Mouse (Mus musculus): ENCODE data around the gene Pcyt1b.
A peak's percentile ranks its signal among the peaks of the same experiment; 100 is the strongest.

Pcyt1b gene

DNA sequence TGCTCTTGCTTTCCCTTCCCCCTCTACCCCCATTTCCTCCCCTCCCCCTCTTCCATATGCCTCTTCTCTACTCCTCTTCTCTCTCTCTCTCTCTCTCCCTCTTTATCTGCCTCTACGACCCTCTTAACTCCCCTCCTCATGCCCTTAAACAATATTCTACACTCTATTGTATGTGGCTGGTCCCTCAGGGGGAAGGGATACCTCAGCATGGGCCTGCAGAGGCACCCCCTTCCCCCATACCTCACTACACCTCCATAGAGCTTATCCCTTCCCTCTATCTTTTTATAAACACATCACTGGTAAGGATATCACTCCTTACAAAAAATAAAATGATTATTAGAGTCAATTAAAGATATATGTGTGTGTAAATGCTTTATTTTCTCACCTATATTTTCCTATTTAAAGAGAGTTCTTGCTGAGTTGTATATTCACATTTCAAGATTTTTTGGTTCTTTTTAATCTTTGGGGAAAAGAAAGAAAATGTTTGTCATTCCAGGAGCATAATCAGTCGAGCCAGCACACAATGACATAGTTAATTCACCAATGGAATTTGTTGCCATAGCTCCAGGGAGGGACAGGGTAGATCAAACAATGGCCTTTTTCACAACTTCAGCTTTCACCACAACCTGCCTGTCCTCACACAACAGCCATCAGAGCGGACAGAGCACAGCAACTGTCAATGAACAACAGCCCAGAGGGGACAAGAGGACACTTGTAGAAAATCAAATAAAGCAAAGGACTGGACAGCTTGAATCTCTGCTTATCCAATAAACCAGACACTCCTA is at the start of gene Pcyt1b:
Pcyt1b (plus strand) TSS at position 646 of the 785 bp plus-strand sequence.
- DNase-seq (ENCODE audit: low spot score in 2 of 2), result no peak

DNA sequence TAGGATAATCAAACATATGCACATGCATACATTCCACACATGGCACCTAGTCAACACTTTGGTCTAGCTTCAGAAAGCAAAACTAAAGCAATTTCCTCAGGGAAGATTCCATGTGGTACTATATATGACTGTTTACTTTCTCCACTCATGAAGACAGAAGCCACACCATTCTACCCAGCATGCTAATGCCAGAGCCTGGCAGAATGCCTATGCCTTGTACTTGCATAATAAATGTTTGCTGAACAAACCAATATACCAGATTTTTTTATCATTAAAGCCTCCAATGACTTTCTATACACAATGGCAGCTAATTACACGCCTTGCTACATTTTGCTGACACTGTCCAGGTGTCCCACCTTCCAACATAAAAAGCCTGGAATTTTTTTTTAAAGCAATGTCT is 24.4 kb upstream of the Pcyt1b start:
- DNase-seq (ENCODE audit: low spot score in 2 of 2), result no peak

DNA sequence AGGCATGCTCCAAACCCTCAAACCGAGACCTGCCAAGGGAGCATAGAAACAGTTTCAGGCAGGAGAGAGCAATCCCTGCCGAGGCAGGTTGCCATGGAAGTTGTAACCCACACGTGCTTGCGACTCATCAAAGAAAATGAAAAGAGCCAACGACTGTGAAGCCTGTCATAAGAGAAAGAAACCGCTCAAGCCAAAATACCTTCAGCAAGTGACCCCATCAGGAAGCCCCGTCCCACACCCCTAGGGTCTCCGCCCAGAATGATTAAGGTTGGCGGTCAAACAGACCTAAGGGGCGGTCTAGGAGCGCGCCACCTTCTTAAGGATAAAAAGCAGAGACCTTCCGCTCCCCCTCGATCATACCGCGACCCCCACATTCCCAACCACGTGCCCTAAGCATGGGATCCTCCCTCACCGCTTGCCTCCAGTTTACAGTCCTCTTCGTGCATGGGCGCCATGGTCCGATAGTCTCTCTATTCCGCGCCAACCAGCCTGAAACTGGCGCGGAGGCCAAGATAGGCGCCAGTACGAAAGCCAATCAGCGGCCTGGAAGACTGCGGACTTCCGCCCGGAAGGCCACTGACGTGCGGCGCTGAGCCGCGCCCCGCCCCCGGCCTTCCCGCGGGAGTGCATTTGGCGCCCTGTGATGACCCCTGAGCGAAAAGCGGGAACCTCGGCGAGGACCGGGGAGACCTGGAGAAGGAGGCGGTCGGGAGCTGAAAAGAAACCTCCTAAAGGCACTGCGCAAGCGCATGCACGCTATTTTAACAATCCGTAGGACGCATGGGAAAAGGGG is 22.8 kb upstream of the Pcyt1b start, which contains the start of gene Pola1:
Pola1 (minus strand) TSS at position 499 of the 793 bp plus-strand sequence.
- DNase-seq (ENCODE audit: low spot score in 2 of 2), result peak; percentile 48 to 63

DNA sequence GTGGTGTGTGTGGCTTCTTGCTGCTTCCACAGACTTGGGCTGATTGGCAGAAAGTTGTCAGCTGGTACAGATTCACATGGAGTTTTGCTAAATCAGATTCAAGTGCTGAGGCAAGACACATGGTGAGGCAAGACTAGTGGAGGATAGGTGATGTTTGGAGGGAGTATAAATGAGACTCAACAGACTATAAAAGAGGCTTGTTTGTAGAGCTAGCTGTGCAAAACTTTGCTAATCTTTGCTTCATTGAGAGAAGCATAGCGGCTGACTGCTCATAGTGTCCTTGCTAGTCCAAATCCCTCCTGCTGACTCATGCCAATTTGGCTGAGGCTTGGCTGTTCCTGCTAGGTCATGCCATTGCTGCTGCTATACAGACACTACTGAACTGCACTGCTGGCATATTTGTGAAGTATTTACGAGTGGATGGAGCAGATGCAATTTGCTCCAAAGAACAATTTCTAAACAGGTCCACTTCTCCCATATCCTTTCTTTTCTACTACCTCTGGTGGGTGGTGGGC is 19.7 kb upstream of the Pcyt1b start:
- no peak for DNase-seq (ENCODE audit: low spot score in 2 of 2)

DNA sequence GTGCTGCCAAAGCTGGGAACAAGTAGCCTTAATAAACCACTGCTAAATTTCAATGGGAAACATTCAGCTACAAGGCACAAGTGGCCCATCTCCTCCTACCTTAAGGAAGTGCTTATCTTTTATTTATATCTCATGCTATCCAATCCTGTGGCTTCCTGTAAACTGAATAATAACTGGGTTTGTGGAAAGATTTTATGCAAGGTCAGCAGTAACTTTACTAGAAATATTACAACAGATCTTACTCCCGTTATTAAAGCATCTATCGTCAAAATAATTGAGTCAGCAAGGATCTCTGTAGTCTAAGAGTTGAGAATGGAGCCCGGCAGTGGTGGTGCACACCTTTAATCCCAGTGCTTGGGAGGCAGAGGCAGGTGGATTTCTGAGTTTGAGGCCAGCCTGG is 11.1 kb upstream of the Pcyt1b start:
- no peak for DNase-seq (ENCODE audit: low spot score in 2 of 2)

DNA sequence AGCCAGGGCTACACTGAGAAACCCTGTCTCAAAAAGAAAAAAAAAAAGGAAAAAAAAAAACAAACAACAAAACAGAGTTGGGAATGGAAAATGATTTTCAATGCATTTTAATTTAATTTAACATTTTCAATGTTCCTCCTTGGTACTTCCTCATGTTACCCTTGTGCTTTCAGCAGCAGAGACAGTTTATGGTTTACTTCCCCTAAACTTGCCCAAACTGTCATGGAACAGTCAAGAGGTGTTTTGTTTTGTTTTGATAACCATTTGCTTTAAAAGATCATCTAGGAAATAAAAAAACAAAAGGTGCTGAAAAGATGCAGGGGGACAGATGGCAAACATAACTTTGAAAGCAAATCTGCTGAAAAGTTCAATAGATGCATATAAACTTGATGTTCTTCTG is 10.6 kb upstream of the Pcyt1b start:
- DNase-seq (ENCODE audit: low spot score in 2 of 2), result no peak

DNA sequence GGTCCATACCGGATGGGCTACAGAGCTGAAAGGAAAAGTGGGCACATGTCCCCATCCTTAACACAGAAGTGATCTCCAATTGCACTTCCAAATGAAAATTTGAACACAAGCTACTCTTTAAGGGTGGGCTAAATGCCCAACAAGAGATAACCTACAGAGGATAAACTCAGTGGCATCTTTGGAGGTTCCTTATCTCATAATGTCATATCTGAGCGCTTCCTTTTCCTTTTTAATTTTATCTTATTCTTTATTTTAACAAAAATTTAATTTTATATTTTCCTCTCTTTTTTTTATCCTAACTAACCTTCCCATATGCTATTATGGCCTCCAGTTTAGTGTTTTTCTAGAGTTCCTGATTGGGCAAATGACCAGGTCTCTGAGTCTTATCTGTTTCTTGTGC is 3.9 kb upstream of the Pcyt1b start:
- no peak for DNase-seq (ENCODE audit: low spot score in 2 of 2)

DNA sequence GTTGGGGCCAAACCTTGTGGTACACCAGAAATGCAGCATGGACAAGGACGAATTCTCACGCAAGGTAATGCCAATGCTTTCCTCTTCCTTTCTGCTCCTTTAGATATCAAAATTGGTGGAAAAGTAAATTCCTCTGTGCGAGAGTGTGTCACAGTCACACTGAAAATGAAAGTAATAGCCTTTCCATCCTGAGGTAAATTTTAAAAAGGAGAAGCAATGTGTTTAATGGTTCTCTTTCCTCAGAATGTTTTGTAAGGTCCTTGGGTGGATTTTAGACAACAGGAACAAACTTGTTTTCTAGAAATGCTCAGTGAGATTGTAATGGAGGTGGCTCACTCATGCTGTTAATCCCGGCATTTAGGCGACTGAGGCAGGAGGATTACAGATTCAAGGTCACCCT is 490 bp downstream of the Pcyt1b start:
- no peak for DNase-seq (ENCODE audit: low spot score in 2 of 2)

DNA sequence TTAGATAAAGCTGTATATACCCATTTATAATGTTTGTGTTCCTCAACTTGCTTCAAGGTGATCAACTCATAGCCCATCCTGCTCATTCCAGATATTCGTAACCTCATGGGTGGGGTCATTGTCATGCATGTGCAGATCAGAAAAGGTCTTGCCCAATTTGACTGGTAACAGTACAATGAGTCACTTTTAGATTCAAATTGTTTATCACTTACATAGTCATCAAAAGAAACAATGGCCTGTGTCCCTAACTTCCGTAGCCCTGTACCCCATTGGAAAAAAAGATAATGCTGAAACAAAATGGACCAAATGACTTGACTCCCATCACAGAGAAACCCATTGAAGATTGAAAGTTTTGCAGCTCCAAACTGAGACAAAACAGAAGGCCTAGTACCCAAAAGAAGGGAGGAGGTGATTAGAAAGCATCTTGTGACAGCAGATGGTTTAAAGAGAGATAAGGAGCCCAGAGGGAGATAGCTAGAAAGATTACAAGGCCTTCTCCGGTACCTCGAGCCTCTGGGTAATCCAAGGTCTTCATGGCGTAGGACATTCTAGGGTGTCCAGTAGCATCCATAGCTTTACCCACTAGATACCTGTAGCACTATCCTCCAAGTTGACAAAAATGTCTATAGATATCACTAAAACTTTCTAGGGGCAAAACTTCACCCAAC is 9.4 kb downstream of the Pcyt1b start:
- no peak for DNase-seq (ENCODE audit: low spot score in 2 of 2)

DNA sequence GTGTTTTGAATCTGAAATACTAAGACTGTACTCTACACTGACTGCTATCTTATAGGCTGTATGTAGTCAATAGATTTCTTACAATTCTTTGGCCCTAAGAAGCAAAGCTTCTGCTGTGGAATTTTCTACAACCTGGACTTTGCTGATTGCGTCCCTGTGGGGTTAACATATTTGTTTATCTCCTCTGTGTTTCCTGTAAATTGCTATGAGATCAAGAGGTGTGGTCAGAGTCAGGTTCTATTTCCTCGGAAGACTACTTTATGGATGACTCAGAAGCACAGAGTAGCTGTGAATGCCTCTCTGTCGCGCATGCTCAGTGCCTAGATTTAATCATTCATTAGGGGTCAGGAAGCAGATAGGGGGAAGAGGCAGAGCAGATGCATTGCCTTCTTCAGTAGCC is 10.1 kb downstream of the Pcyt1b start:
- DNase-seq (ENCODE audit: low spot score in 2 of 2), result no peak

DNA sequence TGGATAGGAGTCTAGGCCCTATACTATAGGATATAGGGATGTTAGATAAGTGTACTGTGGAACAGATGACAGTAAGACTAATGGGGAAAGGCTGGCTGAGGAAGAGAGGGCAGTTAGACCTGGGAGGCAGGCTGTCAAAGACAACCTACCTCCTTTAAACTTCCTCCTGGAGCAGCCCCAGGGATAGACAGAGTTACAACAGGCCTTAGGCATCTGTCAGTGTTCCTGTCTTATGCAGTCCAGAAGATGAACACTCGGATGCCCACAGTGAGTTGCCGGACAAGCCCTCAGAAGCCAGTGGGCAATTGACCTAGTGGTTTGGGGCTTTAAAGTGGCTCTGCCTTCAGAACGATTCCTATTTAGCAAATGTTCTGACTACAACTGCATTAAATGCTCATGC is 19.8 kb downstream of the Pcyt1b start:
- no peak for DNase-seq (ENCODE audit: low spot score in 2 of 2)

DNA sequence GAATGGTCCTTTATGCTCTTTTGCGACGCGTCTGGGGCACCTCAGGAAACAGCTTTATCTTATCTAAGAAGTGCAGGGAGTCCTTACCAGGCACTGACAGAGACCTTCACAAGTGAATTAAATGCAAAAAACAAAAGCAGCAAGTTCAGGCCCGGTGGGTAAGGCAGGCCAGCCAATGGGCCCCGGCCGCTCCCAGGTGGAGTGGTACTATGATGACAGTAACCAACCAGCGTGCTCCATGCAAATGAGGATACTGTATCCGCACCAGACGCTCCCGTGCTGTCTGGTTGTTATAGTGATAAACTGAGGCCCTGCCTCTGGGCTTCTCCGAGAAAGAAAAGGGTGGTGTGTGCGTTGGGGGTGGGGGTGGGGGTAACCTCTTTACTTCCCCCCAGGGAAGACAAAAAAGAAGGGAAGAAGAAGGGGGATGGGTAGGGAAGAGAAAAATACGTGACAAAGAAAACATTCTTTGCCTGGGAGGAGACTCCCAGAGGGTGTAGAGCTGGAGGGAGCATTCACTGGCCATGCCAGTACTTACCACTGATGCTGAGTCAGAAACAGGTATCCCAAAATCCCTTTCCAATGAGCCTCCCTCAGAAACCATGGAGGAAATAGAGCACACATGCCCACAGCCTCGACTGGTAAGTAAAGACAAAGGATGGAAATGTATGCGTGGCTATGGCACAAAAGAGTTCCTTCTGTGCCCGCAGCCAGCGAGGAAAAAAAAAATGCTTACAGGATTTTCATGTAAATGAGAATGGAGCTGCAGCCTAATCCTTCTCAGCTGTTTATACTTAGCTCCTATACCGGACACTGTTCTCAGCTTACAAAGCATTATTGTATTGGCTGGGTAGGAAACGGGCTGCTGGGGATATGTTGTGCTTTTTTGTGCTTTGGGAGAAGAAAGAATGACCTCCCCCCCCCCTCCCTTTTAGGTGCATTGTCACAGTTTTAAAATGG is 20.5 kb downstream of the Pcyt1b start:
- peak; percentile 14 to 39 for DNase-seq (ENCODE audit: low spot score in 2 of 2)

DNA sequence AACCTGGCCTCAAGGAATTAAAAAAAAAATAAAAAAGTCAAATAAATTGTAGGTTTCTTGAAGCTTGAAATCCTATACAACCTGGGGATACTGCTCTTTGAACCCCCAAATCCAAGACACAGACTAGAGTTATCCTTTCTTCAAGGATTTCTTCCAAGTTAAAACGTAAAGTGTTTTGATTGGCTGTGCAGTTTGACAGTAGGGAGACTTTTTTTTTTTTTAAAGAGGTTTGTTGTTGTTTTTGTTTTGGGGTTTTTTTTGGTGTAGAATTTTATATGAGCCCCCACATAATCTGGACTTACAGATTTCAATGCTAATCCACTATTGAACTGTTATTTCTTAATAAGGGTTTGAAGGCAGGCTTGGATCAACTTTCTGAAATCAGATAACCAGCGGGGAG is 21.6 kb downstream of the Pcyt1b start:
- DNase-seq (ENCODE audit: low spot score in 2 of 2), result no peak

DNA sequence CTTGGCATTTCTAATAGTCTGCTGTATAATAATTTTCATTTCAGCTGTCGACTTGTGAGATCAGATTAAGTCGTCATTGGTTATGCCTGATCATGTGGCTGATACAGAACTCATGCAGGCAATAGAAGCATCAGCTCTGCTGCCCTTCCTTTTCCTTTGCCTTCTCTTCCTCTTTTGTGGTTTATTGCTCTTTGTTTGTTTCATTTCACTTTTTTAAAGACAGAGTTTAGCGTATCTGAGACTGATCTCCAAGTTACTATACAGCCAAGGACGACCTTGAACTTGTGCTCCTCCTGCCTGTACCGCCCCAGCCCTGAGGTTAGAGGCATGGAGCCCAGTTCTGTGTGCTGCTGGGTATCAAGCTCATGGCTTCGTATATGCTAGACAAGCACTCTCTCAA is 34.6 kb downstream of the Pcyt1b start:
- no peak for DNase-seq (ENCODE audit: low spot score in 2 of 2)

DNA sequence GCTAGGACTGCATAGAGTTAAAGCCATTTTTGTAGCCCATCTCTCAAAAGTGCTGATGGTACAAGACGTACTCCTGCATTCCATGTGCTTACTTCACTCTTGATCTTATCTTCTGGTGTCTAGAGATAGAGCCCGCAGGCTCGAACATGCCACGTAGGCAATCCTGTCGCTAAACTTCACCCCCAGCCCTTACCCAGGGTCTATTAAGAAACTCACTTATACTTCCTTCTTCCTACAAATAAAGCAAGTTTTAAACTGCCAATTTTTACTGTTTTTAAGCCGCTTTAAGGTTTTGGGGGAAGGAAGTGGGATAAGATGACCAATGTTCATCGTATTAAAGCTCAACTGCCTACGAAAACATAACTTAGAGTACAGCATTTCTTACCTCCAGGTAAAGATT is 36.0 kb downstream of the Pcyt1b start:
- DNase-seq (ENCODE audit: low spot score in 2 of 2), result no peak

DNA sequence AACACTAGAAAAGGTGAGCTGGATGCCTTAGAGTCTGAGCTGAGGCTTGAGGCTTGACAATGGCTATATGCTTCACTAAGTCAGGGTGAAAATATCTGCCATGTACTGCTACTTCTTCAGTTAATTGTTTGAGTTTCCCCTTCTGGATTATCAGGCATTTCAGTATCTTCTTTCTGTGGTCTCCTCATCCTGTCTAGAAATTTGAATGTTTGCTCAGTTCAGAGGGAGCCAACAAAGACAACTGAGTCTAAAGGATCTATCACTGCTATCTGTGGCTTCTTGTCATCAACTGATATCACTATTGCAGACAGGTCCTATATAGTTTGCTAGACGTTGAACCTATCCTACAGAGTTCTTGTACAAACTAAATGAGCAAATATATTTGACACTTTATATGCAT is 42.9 kb downstream of the Pcyt1b start:
- no peak for DNase-seq (ENCODE audit: low spot score in 2 of 2)

DNA sequence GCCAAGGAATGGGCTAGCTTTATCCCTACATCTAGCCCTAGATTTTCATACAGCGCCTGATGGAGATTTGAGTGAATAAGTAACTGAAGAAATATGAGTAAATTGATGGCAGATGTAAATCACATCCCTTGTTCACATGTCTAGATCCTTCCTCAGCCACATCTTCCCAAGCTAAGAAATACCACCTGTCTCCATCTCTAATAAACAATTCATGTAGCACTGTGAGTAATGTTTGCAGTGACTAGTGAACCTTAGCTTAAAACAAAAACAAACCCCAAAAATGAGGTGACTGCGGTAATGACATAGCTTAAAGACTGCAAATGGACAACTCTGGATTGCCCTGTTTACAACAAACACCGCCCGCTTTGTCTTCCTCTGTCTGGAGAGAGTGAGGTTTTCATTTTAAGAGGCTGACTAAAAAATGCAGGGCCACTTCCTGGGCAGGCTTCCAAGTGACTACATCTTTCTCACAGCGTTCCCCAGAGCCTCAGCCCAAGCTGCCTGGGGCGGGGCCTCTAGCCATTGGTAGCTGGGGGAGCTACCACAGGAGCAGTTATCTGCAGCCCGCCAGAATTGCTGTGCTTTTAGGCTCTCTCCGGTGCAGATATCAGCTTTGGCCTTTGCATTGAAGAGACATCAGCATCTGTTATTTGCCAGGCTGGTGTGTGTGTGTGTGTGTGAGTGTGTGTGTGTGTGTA is 46.0 kb downstream of the Pcyt1b start:
- peak; percentile 7 to 11 for DNase-seq (ENCODE audit: low spot score in 2 of 2)

DNA sequence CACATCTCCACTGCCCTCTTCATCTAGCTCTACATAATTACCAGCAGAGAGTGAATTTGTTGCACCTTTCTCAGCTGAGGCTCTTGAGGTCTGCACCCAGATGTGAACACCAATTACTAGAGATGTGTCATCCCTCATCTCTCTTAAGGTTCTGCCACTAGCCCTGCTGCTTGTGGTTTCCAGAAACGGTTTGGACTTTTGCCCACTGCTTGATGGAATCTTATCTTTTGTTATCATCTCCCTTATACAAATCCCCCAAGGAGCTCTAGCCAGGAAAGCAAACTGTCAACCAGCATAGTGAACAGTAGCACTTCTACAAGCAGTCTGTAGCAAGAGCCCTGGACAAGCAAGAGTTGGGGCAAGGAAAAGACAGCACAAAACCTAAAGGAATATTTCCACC is 57.9 kb downstream of the Pcyt1b start:
- no peak for DNase-seq (ENCODE audit: low spot score in 2 of 2)

DNA sequence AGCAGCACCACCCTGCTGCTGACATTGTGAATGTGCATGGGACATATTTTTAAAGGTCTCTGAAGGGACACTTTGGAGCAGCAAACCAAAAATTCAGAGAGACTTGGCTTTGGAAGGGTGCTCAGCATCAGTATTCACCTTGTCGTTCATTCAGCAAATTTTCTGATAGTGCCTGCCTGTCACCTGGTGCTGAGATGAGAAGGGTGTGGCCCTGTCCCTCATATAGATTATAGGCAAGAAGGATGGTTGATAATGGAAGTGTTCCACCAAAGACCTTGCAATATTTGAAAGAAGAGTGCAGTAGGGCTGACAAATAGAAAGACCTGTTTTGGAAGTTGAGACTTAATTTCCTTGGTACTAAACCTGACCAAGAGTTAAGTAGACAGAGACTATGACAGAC is 74.9 kb downstream of the Pcyt1b start:
- no peak for DNase-seq (ENCODE audit: low spot score in 2 of 2)

DNA sequence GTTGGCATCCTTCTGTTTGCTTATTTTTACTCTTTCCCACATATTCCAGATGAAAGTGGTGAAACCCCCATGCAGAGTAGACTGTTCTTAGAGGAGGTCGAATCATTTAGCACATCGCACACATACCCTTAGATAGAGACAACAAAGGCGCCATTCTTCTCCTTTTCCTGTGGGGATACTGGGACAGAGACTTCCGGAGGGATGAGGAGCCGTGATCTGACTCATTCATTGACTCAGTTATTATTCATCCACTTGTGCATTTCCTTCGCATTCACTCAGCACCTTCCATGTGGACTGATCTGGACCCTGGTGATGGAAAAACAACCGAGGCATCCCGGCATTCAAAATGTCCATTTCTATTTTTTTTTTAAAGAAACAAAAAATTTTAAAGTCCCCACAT is 76.2 kb downstream of the Pcyt1b start:
- no peak for DNase-seq (ENCODE audit: low spot score in 2 of 2)

DNA sequence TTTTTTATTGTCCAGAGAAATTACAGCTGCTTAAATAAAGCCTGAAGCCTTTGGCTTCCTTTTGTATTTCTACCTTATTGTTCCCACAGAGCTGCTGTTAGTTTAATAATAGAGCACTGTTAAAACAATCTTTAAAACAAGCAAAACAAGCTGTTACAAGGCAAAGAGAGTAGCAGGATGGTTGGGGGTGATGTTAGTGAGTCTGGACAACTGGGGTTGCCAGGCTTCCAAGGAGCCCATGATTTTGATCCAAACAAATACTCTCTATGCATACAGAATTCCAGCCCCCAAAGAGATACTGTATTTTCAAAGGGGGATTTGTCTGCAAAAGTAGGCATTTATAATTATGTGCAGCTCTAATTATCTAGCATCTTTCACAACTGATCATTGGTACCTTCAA is 77.7 kb downstream of the Pcyt1b start:
- DNase-seq (ENCODE audit: low spot score in 2 of 2), result no peak

Measured in frontal cortex, postnatal 25 days (tissue).